Mouse (Mus musculus) right cerebral cortex, postnatal 14 days (tissue): ENCODE measurements around the gene Pde4c.

ENCODE experiments used
- DNase-seq: peaks from one replicate; pipeline ENCODE4 v3.0.0; 2022

The Pde4c gene

GRCm38 (mm10) chr8:70723486-70724210, at the start of gene Pde4c:
Gene Pde4c, plus strand, starts transcription at chr8:70723720.
- peak; percentile 3 for DNase-seq

GRCm38 (mm10) chr8:70674109-70674508, 49.4 kb upstream of the Pde4c start:
- no peak for DNase-seq

GRCm38 (mm10) chr8:70674716-70675115, 48.8 kb upstream of the Pde4c start:
- no peak for DNase-seq

- no peak for DNase-seq
Measured at GRCm38 (mm10) chr8:70675336-70675735, 48.2 kb upstream of the Pde4c start.

GRCm38 (mm10) chr8:70677451-70678080, 46.0 kb upstream of the Pde4c start:
- no peak for DNase-seq

- no peak for DNase-seq
Measured at GRCm38 (mm10) chr8:70678679-70679078, 44.8 kb upstream of the Pde4c start.

GRCm38 (mm10) chr8:70679404-70679803, 44.1 kb upstream of the Pde4c start:
- DNase-seq: no peak

- DNase-seq: no peak
Measured at GRCm38 (mm10) chr8:70680039-70680438, 43.5 kb upstream of the Pde4c start.

- no peak for DNase-seq
Measured at GRCm38 (mm10) chr8:70681410-70681809, 42.1 kb upstream of the Pde4c start.

GRCm38 (mm10) chr8:70682193-70682592, 41.3 kb upstream of the Pde4c start:
- DNase-seq: peak; percentile 53

- DNase-seq: no peak
Measured at GRCm38 (mm10) chr8:70682692-70683091, 40.8 kb upstream of the Pde4c start.

- peak; percentile 75 for DNase-seq
Measured at GRCm38 (mm10) chr8:70684291-70684690, 39.2 kb upstream of the Pde4c start.

GRCm38 (mm10) chr8:70687576-70687975, 35.9 kb upstream of the Pde4c start:
- DNase-seq: no peak

- no peak for DNase-seq
Measured at GRCm38 (mm10) chr8:70688136-70688535, 35.4 kb upstream of the Pde4c start.

- no peak for DNase-seq
Measured at GRCm38 (mm10) chr8:70689892-70690390, 33.6 kb upstream of the Pde4c start.

GRCm38 (mm10) chr8:70691230-70691629, 32.3 kb upstream of the Pde4c start:
- no peak for DNase-seq

GRCm38 (mm10) chr8:70691727-70692231, 31.7 kb upstream of the Pde4c start:
- DNase-seq: peak; percentile 38

GRCm38 (mm10) chr8:70693636-70694035, 29.9 kb upstream of the Pde4c start:
- DNase-seq: no peak

GRCm38 (mm10) chr8:70695318-70696018, 28.1 kb upstream of the Pde4c start:
- peak; percentile 32 for DNase-seq

- DNase-seq: peak; percentile 55
Measured at GRCm38 (mm10) chr8:70696019-70696885, 27.3 kb upstream of the Pde4c start.

- no peak for DNase-seq
Measured at GRCm38 (mm10) chr8:70696946-70697345, 26.6 kb upstream of the Pde4c start.
